8 mouse cellular contexts compared by ENCODE assay signal in the genomic region with DNA sequence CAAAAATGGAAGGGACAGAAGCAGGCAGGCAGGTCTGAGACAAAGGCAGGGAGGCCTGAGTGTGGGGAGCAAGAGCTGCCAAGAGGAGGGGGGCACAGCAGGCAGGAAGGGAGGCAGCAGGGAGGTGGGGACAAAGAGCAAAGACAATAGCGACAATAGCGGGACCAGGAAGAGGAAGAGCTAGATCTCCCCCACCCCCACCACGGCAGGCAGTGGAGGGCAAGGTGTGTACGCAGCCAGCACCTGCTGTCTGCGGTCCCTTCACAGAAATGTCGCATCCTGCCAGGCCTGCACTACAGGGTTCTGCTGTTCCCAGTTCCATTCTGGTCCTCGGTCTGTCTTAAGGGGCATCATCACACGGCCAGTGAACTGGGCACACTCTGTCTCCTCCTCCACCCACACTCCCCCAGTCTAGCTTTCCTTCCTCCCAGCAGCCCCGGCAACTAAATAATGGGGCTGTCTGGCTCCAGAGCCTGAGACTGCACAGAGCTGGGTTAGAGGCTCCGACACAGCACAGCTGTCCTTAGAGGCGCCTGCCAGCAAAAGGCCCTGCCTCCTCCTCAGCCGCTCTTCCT. TPM values are rescaled to one million over a fixed set of nuclear protein-coding genes. Genes with fewer than 3 reads are reported as not detected.
DNase-seq lines count a peak whose midpoint lies in the region; ATAC-seq and TF ChIP-seq lines count a peak whose summit lies in the region.

No protein-coding gene starts in this region.

- peaks cover 19% of the 10 kb centered on the region for H3K27me3 ChIP-seq in liver, postnatal 0 days (ENCODE audit: insufficient read depth, low read length)
- H3K27me3 ChIP-seq in forebrain, postnatal 0 days (ENCODE audit: insufficient read depth, low read length): no peaks in the 10 kb centered on the region

- H3K4me2 ChIP-seq in liver, postnatal 0 days (ENCODE audit: low read depth, low read length): no peak overlapping the region
- H3K4me2 ChIP-seq in forebrain, postnatal 0 days (ENCODE audit: low read depth): peak overlapping the region; percentile 6; the same call in 1 of the 2 replicates

- peak; percentile 22 for DNase-seq in liver
- no peak for DNase-seq in liver, postnatal 0 days
- DNase-seq in forebrain, postnatal 0 days: peak; percentile 41
- DNase-seq in kidney, postnatal 36 days: peak; percentile 29 to 34
- peak; percentile 37 for DNase-seq in neural tube, embryonic 10.5 days (ENCODE audit: extremely low spot score, low spot score)
- DNase-seq in cerebellum, adult 11 months: no peak
- DNase-seq in adrenal gland, postnatal 4 days (ENCODE audit: low spot score in 2 of 2): no peak
- DNase-seq in ovary, postnatal 14 days (ENCODE audit: low spot score): no peak

- 26% methylated on average over 12 of the region's 12 CpGs for WGBS in liver, postnatal 0 days (ENCODE audit: insufficient replicate concordance)
- WGBS in forebrain, postnatal 0 days: 7% methylated on average over 12 of the region's 12 CpGs

- TF ChIP-seq CTCF in liver, postnatal 0 days (IDR thresholded peaks at IDR 0.05; ENCODE audit: low read depth): no peak
- TF ChIP-seq CTCF in forebrain, postnatal 0 days (IDR thresholded peaks at IDR 0.05; ENCODE audit: low read depth): no peak

- H3K4me1 ChIP-seq in liver, postnatal 0 days (ENCODE audit: insufficient read depth): peaks cover 29% of the 10 kb centered on the region
- H3K4me1 ChIP-seq in forebrain, postnatal 0 days (ENCODE audit: insufficient read depth): peaks cover 23% of the 10 kb centered on the region

- H3K36me3 ChIP-seq in liver, postnatal 0 days (replicated peaks; ENCODE audit: insufficient read depth, low read length): no peaks in the 10 kb centered on the region
- no peaks in the 10 kb centered on the region for H3K36me3 ChIP-seq in forebrain, postnatal 0 days (ENCODE audit: insufficient read depth)

- H3K9me3 ChIP-seq in liver, postnatal 0 days (ENCODE audit: low read length): no peaks in the 10 kb centered on the region
- H3K9me3 ChIP-seq in forebrain, postnatal 0 days (ENCODE audit: low read length): no peaks in the 10 kb centered on the region

- no peak overlapping the region for H3K27ac ChIP-seq in liver, postnatal 0 days (ENCODE audit: low read depth)
- peak overlapping the region; percentile 79 for H3K27ac ChIP-seq in forebrain, postnatal 0 days (ENCODE audit: low read depth, low read length)

- no peak overlapping the region for H3K9ac ChIP-seq in liver, postnatal 0 days (replicated peaks)
- H3K9ac ChIP-seq in forebrain, postnatal 0 days: peak overlapping the region; percentile 26; the same call in 1 of the 2 replicates

- no peak for TF ChIP-seq EP300 in liver, postnatal 0 days (IDR thresholded peaks at IDR 0.05; ENCODE audit: low read depth)

- H3K4me3 ChIP-seq in liver, postnatal 0 days (ENCODE audit: low read depth, low read length): no peak overlapping the region
- H3K4me3 ChIP-seq in forebrain, postnatal 0 days (ENCODE audit: low read depth, low read length): no peak overlapping the region

- no peak for ATAC-seq in liver, postnatal 0 days
- peak; percentile 70 for ATAC-seq in forebrain, postnatal 0 days

RNA-seq across cellular contexts. Expression of a gene that starts 6.8 kb away (rescaled TPM):
- polyA plus RNA-seq in liver, postnatal 0 days (2015; fragmentation: Nextera tagmentation; extraction: Ambion mirVana): 0.05 and 0.08 TPM in 2 replicates
- 13.5 and 21.2 TPM in 2 replicates for total RNA-seq in forebrain, postnatal 0 days (2014; rRNA removed)
- polyA plus RNA-seq in forebrain, postnatal 0 days (2015; fragmentation: Nextera tagmentation; extraction: Ambion mirVana): 4.7 and 6.8 TPM in 2 replicates
- total RNA-seq in adrenal gland, postnatal 4 days (2021): 10 to 100 TPM; 38.6 to 42.4 TPM

RNA-seq across cellular contexts. Expression of a gene that starts 20.0 kb away (rescaled TPM):
- polyA plus RNA-seq in liver, postnatal 0 days (2015; fragmentation: Nextera tagmentation; extraction: Ambion mirVana): 1.7 and 1.8 TPM in 2 replicates
- 6.1 and 8.3 TPM in 2 replicates for total RNA-seq in forebrain, postnatal 0 days (2014; rRNA removed)
- polyA plus RNA-seq in forebrain, postnatal 0 days (2015; fragmentation: Nextera tagmentation; extraction: Ambion mirVana): 6.3 and 6.8 TPM in 2 replicates
- 10 to 100 TPM; 11.5 to 12.3 TPM for total RNA-seq in adrenal gland, postnatal 4 days (2021)

RNA-seq across cellular contexts. Expression of a gene that starts 47.4 kb away (rescaled TPM):
- 0.25 and 0.48 TPM in 2 replicates for polyA plus RNA-seq in liver, postnatal 0 days (2015; fragmentation: Nextera tagmentation; extraction: Ambion mirVana)
- 8.0 and 9.5 TPM in 2 replicates for total RNA-seq in forebrain, postnatal 0 days (2014; rRNA removed)
- polyA plus RNA-seq in forebrain, postnatal 0 days (2015; fragmentation: Nextera tagmentation; extraction: Ambion mirVana): 3.4 and 5.1 TPM in 2 replicates
- under 1 TPM; 0.42 to 0.62 TPM for total RNA-seq in adrenal gland, postnatal 4 days (2021)

RNA-seq across cellular contexts. Expression of a gene that starts 48.9 kb away (rescaled TPM):
- polyA plus RNA-seq in liver, postnatal 0 days (2015; fragmentation: Nextera tagmentation; extraction: Ambion mirVana): 20.3 and 22.3 TPM in 2 replicates
- 58.2 and 64.1 TPM in 2 replicates for total RNA-seq in forebrain, postnatal 0 days (2014; rRNA removed)
- polyA plus RNA-seq in forebrain, postnatal 0 days (2015; fragmentation: Nextera tagmentation; extraction: Ambion mirVana): 38.7 and 44.6 TPM in 2 replicates
- 10 to 100 TPM; 73.9 to 84.8 TPM for total RNA-seq in adrenal gland, postnatal 4 days (2021)

Comparison
In these comparisons a context has a peak if more than half of its experiments do, and no peak if none do; other contexts are left out.
1. DNase-seq: peak in liver (single experiment), forebrain, postnatal 0 days (single experiment), kidney, postnatal 36 days (2 of 2) and neural tube, embryonic 10.5 days (single experiment); none in liver, postnatal 0 days (single experiment), cerebellum, adult 11 months (single experiment), adrenal gland, postnatal 4 days (0 of 2) and ovary, postnatal 14 days (single experiment).